Mouse (Mus musculus) heart, adult 18-20 months (tissue): Measurements from ENCODE around the gene Iapp. TPM values are rescaled to one million over a fixed set of nuclear protein-coding genes. Genes with fewer than 3 reads are reported as not detected.

Experiments used
- total RNA-seq, 2 experiments: library from RNA; stranded (reverse); gene quantifications; 2 replicates each; pipeline ENCODE4 v1.2.3; 2021

The Iapp gene
- total RNA-seq, 2 experiments from 2014 or later = not detected

Other genes starting within 250 kb of the Iapp start
- gene Slco1a6, start 89.9 kb upstream of the Iapp start, total RNA-seq = not detected
- not detected for gene Slco1a5, start 24.6 kb downstream of the Iapp start, total RNA-seq
- 10 to 100 TPM; 11.4 to 12.3 TPM for gene Pyroxd1, start 47.2 kb downstream of the Iapp start, total RNA-seq
- gene Recql, start 88.7 kb downstream of the Iapp start, total RNA-seq = 10 to 100 TPM in 1 of 2 experiments, 1 to 10 TPM in 1; 7.1 to 13.0 TPM
- gene Golt1b, start 88.8 kb downstream of the Iapp start, total RNA-seq = 10 to 100 TPM; 15.2 to 15.6 TPM
- not detected for gene Spx, start 115.0 kb downstream of the Iapp start, total RNA-seq
- gene Gys2, start 174.7 kb downstream of the Iapp start, total RNA-seq = 1 to 10 TPM in 1 of 2 experiments, not detected in 1; 1.5 TPM
- gene Ldhb, start 209.5 kb downstream of the Iapp start, total RNA-seq = 1,000 to 10,000 TPM; 3,158 to 3,186 TPM